Mouse (Mus musculus) liver, postnatal 0 days (tissue): ENCODE results near the gene H2-DMa.

Source experiments
- CTCF ChIP-seq: sonication (generic); IDR thresholded peaks from 2 replicates; pipeline ENCODE4 v1.5.1; 2016; ENCODE audit warnings: antibody characterized with exemption, low read depth
- EP300 ChIP-seq: IDR thresholded peaks from 2 replicates; pipeline ENCODE4 v1.6.1; 2016; ENCODE audit warnings: antibody characterized with exemption, low read depth, mild to moderate bottlenecking

- TF ChIP-seq CTCF (no peak), EP300 (no peak)
These were observed 14.5 kb upstream of the H2-DMa start for GRCm38 (mm10) chr17:34104804-34105203.
